Mouse (Mus musculus) stomach, embryonic 16.5 days (tissue): Measurements from ENCODE around the gene Lcn2. TPM values are rescaled to one million over a fixed set of nuclear protein-coding genes. Genes with fewer than 3 reads are reported as not detected.

ENCODE experiments used
- ATAC-seq: fragments of 200-750 bp; cut with Nextera tagmentation; 2 replicates; pipeline ENCODE4 v1.8.0; 2017; ENCODE audit warnings: moderate number of reproducible peaks, moderate TSS enrichment; ENCODE audit not compliant: insufficient read depth, low FRiP score
- H3K27ac ChIP-seq: fragments of 300-500 bp; sonication (generic); 2 replicates; pipeline ENCODE4 v1.5.1; 2014; ENCODE audit warnings: low read length
- H3K27me3 ChIP-seq: fragments of 300-500 bp; sonication (generic); 2 replicates; pipeline ENCODE4 v1.6.1; 2014; ENCODE audit warnings: low read length, control low read depth, mixed read lengths; ENCODE audit not compliant: control insufficient read depth, insufficient read depth
- H3K36me3 ChIP-seq: fragments of 300-500 bp; sonication (generic); 2 replicates; pipeline ENCODE4 v1.6.1; 2014; ENCODE audit warnings: low read length; ENCODE audit not compliant: control insufficient read depth, insufficient read depth
- H3K4me1 ChIP-seq: fragments of 300-500 bp; sonication (generic); 2 replicates; pipeline ENCODE4 v1.6.1; 2014; ENCODE audit warnings: low read length, control low read depth, mixed read lengths; ENCODE audit not compliant: control insufficient read depth, insufficient read depth
- H3K4me2 ChIP-seq: fragments of 300-500 bp; sonication (generic); 2 replicates; pipeline ENCODE4 v1.6.1; 2014; ENCODE audit warnings: low read depth, low read length, mixed read lengths
- H3K4me3 ChIP-seq: fragments of 300-500 bp; sonication (generic); replicated peaks from 2 replicates; pipeline ENCODE4 v1.5.1; 2014; ENCODE audit warnings: mild to moderate bottlenecking, low read length
- H3K9ac ChIP-seq: fragments of 300-500 bp; sonication (generic); 2 replicates; pipeline ENCODE4 v1.6.1; 2014; ENCODE audit warnings: low read length
- H3K9me3 ChIP-seq: fragments of 300-500 bp; sonication (generic); replicated peaks from 2 replicates; pipeline ENCODE4 v1.6.1; 2016; ENCODE audit warnings: low read length, control low read depth; ENCODE audit not compliant: control insufficient read depth
- WGBS: fragments of 180-500 bp; shearing (Covaris S2); extraction: QIAGEN DNeasy Blood & Tissue Kit; methylation state at CpG from one replicate; pipeline ENCODE4 v1.1.7; 2014; 5-methylcytosine and 5-hydroxymethylcytosine counted together
- polyA plus RNA-seq: library from polyadenylated mRNA; unstranded; fragments of >200 nt; fragmentation: Nextera tagmentation; extraction: Ambion mirVana; gene quantifications from 2 replicates; pipeline ENCODE4 v1.2.1, GENCODE M21; 2015

Gene Lcn2
- polyA plus RNA-seq, 1 experiment from 2014 or later: 23.6 TPM

DNA sequence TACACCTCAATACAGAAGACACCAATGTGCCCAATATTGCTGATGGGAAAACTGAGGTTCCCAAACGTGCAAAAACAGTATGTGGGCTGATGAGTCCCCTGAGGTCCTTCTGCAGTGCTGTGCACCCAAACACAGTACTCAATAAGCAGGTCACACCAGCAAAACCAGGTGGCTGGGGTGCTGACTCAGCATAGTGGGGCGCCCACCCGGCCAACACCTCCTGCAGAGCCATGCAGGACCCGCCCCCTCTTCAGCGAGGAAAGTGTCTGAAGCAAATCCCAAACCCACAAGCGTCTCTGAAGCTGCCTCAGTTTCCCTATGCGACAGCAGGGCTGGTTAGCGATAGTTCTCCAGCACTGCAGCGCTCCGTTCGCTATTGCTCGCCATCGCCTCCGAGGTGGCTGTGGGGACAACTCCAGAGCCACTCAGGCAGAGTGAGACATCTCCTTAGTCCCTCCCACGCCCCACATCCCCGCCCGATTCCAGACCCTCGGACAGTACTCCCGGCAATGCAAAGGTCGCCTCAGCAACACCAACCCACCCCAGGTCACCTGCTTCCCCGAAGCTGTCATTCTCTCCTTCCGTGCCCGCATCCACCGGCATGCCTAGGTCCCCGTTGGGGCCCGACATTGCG lies 6.8 kb downstream of the Lcn2 start:
- Histone ChIP-seq H3K27ac (peak overlapping the region; percentile 39; the same call in 1 of the 2 replicates), H3K4me1 (peaks cover 6% of the 10 kb centered on the region; the same call in 1 of the 2 replicates)
- peak; percentile 38 for ATAC-seq

DNA sequence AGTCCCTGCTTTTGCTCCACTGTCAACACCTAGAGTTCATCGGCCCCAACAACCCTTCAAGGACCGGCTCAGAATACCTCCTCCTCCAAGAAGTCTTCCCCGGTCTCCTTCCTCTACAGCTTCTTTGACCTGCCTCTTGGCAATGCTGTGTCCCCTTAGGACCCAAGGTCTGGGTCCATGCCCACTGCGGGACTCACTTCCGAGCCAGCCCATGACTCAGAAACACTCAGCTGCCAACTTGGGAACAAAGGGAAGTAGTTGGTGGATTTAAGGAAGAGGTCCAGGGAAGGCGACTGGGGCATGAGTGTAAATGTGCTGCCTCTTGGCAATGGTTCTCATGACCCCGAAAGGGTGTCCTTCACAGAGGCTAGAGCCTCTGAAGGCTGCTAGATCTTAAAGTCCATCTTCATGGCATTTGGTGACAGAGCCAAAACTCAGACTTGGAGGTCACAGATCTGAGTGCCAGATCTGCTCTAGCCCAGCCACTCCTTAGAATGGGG lies 8.0 kb downstream of the Lcn2 start:
- 87% methylated on average over 7 of the region's 7 CpGs for WGBS
- Histone ChIP-seq H3K27ac (no peak overlapping the region), H3K9me3 (no peaks in the 10 kb centered on the region), H3K9ac (no peak overlapping the region), H3K27me3 (0 out of 2 replicates have a peak, but pooled peaks cover 2% of the 10 kb centered on the region), H3K4me2 (no peak overlapping the region), H3K36me3 (peaks cover 11% of the 10 kb centered on the region; the same call in 1 of the 2 replicates), H3K4me3 (no peak overlapping the region), H3K4me1 (peaks cover 6% of the 10 kb centered on the region; the same call in 1 of the 2 replicates)
- no peak for ATAC-seq

More for the DNA sequence above, 6.8 kb downstream of the Lcn2 start:
- Histone ChIP-seq H3K9ac (peak overlapping the region; percentile 71), H3K36me3 (0 out of 2 replicates have a peak, but pooled peaks cover 2% of the 10 kb centered on the region), H3K9me3 (no peaks in the 10 kb centered on the region), H3K27me3 (0 out of 2 replicates have a peak, but pooled peaks cover 2% of the 10 kb centered on the region), H3K4me2 (peak overlapping the region; percentile 93), H3K4me3 (peak overlapping the region; percentile 66)
- under 1% methylated on average over 27 of the region's 27 CpGs for WGBS

DNA sequence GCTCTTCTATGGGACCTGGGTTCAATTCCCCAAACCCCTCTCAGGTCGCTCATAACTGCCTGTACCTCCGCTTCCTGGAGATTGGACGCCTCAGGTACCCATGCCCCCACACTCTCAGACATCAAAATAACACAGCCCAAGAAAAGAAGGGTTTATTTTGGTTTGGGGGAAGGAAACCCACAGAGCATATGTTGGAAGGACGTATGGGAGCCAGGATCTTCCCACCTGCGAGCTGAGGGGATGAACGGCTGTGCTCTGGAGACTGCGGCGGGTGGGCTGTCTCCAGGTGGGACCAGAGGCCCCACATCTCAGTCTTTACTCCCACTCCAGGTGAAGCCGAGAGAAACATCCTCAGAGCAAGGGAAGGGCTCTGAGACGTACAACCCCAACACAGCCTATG lies 11.1 kb downstream of the Lcn2 start:
- Histone ChIP-seq H3K9me3 (no peaks in the 10 kb centered on the region), H3K27ac (no peak overlapping the region), H3K4me3 (no peak overlapping the region), H3K9ac (no peak overlapping the region), H3K4me1 (peaks cover 6% of the 10 kb centered on the region; the same call in 1 of the 2 replicates), H3K4me2 (no peak overlapping the region), H3K36me3 (peaks cover 11% of the 10 kb centered on the region), H3K27me3 (no peaks in the 10 kb centered on the region)
- no peak for ATAC-seq
- WGBS: 91% methylated on average over 10 of the region's 10 CpGs

DNA sequence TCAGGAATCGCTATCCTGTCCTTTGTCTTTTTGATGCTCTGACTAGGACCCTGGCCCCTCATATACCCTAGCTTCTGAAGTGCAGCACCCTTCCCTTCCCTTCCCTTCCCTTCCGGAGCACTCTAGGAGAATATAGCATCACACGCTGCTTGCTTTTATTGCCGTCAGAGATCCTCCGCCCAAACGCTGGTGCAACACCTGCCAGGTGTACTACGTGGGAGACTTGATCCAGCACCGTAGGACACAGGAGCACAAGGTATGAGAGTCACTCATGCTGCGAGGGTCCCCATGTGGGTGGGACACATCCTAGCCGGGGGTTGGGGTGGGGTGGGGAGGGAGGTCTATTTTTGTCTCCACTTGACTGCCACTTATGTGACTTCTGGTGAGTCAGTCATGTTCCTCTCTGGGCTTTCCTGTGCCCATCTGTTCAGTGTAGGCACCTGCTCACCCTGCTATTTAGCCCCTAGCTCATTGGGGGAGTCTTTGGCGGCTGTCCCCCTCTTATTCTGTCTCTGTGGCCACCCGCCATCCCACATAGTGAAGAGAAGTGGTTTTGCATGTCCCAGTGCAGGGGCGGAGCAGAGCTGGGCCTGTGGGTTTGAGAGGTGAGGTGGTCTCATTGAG lies 12.6 kb downstream of the Lcn2 start:
- Histone ChIP-seq H3K4me2 (no peak overlapping the region), H3K27me3 (no peaks in the 10 kb centered on the region), H3K4me1 (no peaks in the 10 kb centered on the region), H3K9me3 (no peaks in the 10 kb centered on the region), H3K4me3 (no peak overlapping the region), H3K36me3 (peaks cover 13% of the 10 kb centered on the region), H3K9ac (no peak overlapping the region), H3K27ac (no peak overlapping the region)
- no peak for ATAC-seq
- 85% methylated on average over 13 of the region's 13 CpGs for WGBS

DNA sequence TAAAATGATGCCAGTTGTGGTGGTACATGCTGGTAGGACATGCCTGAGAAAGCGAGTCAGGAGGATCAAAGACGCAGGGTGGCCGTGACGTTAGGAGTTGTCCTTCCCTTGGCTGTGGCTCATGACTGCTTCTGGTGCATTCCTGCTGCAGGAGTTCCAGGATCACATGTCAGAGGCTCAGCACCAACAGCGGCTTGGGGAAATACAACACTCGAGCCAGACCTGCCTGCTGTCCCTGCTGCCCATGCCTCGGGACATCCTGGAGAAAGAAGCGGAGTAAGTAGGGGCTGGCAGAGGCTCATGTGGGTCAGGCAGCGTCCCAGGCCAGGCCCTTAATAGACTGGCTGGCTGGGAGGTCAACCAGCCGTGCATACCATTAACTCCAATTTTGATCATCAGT lies 13.9 kb downstream of the Lcn2 start:
- H3K4me2 ChIP-seq: no peak overlapping the region
- no peaks in the 10 kb centered on the region for H3K27me3 ChIP-seq
- H3K9ac ChIP-seq: no peak overlapping the region
- H3K36me3 ChIP-seq: peaks cover 17% of the 10 kb centered on the region
- no peak overlapping the region for H3K27ac ChIP-seq
- no peaks in the 10 kb centered on the region for H3K4me1 ChIP-seq
- ATAC-seq: no peak
- 92% methylated on average over 10 of the region's 10 CpGs for WGBS
- no peak overlapping the region for H3K4me3 ChIP-seq
- H3K9me3 ChIP-seq: no peaks in the 10 kb centered on the region

DNA sequence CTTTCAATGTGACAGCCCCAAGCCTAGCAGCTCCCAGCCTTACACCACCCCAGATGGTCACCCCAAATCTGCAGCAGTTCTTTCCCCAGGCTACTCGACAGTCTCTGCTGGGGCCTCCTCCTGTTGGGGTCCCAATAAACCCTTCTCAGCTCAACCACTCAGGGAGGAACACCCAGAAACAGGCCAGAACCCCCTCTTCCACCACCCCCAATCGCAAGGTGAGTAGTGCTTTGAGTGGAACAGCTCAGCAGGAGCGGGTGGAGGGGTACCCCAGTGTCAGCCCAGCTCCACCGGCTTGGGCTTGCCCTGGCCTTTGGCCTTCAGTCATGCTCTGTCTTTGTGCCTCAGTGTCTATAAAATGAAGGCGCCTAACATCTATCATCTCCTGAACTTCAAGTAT lies 20.7 kb downstream of the Lcn2 start:
- Histone ChIP-seq H3K4me2 (no peak overlapping the region), H3K27me3 (no peaks in the 10 kb centered on the region), H3K27ac (no peak overlapping the region), H3K4me1 (peaks cover 9% of the 10 kb centered on the region; the same call in 1 of the 2 replicates), H3K36me3 (peaks cover 12% of the 10 kb centered on the region; the same call in 1 of the 2 replicates), H3K9me3 (no peaks in the 10 kb centered on the region), H3K4me3 (no peak overlapping the region), H3K9ac (no peak overlapping the region)
- WGBS: 93% methylated on average over 5 of the region's 5 CpGs
- ATAC-seq: no peak

DNA sequence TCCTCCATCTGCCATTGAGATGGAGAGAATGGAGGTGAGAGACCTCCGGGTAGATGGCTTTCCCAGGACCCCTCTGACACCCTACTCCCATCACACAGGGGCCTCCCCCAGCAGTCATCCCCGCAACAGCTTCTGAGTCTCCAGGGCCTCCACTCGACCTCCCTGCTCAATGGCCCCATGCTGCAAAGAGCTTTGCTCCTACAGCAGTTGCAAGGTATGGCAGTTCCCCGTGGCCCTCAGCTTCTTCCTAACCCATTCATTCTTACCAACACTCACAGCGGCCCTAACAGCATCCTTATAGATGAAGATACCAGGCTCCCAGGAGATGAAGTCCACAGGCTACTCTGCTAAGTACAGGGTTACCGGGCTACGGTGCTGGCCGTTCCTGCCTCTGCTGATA lies 23.9 kb downstream of the Lcn2 start:
- peak overlapping the region; percentile 89 for H3K9ac ChIP-seq
- WGBS: 79% methylated on average over 8 of the region's 8 CpGs

DNA sequence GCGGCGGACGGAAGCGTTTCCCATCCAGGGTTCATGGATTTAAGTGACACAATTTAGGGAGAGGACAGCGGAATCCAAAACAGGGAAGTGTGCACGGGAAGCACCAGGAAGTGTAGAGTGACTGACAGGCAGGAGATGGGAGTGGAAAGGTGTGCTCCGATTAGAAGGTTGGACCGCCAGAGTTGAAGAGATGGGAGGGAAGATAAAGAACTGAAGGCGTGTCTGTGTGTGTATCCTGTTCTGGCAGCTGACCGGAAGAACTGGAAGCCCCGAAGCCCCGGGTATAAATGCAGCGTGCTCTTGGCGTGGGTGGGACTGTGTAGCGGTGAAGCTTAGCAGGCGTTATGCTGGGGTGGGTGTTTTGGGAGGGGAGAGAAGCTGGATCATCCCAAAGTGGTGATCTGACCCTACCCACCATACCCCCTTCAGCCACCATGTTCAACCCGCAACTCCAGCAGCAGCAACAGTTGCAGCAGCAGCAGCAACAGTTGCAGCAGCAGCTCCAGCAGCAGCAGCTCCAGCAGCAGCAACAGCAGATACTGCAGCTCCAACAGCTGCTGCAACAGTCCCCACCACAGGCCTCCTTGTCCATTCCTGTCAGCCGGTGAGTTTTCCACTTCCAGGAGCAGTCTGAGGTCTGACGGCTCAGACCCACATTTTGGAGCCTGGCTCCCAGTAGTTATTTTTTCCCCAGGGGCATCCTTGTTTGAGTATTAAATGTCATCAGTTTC lies 24.5 kb downstream of the Lcn2 start:
- H3K27ac ChIP-seq: peak overlapping the region; percentile 95
- peak overlapping the region; percentile 66 for H3K4me2 ChIP-seq
- peak overlapping the region; percentile 78 for H3K4me3 ChIP-seq
- 0 out of 2 replicates have a peak, but pooled peaks cover 6% of the 10 kb centered on the region for H3K36me3 ChIP-seq
- H3K9ac ChIP-seq: peak overlapping the region; percentile 89
- no peaks in the 10 kb centered on the region for H3K27me3 ChIP-seq
- 6% methylated on average over 19 of the region's 19 CpGs for WGBS
- H3K9me3 ChIP-seq: no peaks in the 10 kb centered on the region
- peaks cover 16% of the 10 kb centered on the region; the same call in 1 of the 2 replicates for H3K4me1 ChIP-seq
- ATAC-seq: peak; percentile 63; the same call in 1 of the 2 replicates

More for the DNA sequence above, 23.9 kb downstream of the Lcn2 start:
- Histone ChIP-seq H3K27ac (no peak overlapping the region), H3K4me2 (peak overlapping the region; percentile 66), H3K4me1 (peaks cover 16% of the 10 kb centered on the region; the same call in 1 of the 2 replicates), H3K9me3 (no peaks in the 10 kb centered on the region), H3K27me3 (no peaks in the 10 kb centered on the region), H3K4me3 (no peak overlapping the region; the same call in 1 of the 2 replicates), H3K36me3 (0 out of 2 replicates have a peak, but pooled peaks cover 6% of the 10 kb centered on the region)
- ATAC-seq: no peak
